Mouse (Mus musculus): ENCODE results near the gene Gm11127. TPM values are rescaled to one million over a fixed set of nuclear protein-coding genes. Genes with fewer than 3 reads are reported as not detected.
A peak's percentile ranks its signal among the peaks of the same experiment; 100 is the strongest.

Gene Gm11127
- total and polyA plus RNA-seq, 3 experiments = 1.5 to 6.4 TPM; not detected in 1

DNA sequence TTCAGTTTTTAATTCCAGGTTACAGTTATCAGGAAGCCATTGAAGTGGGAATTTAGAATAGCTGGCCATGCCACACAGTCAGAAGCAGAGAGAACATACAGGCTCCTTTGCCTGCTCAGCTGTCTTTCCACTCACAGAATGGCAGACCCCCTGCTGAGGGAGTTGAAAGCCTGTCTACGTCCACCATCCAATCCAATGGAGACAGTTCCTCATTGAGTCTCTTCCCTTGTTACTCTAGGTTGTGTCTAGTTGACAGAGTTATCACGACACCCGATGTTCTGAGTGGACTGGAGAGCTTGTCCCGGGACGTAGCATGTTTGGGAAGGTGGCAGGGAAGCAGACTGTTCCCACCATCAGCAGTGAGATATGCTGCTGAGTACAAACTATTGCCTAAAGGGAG lies 33.0 kb downstream of the Gm11127 start:
- peaks cover 2 to 60% of the 10 kb centered on the region in 2 experiments; a peak in 3 of 4 replicates for H3K36me3 ChIP-seq (ENCODE audit: control insufficient read depth in 1 of 2, insufficient read depth in 2 of 2, low read length in 2 of 2)
- no peak overlapping the region for H3K4me3 ChIP-seq (ENCODE audit: control insufficient read depth in 1 of 2, insufficient read depth in 1 of 2, low read depth in 2 of 2, low read length in 2 of 2)
- H3K4me1 ChIP-seq (ENCODE audit: control insufficient read depth in 1 of 2, insufficient read depth in 2 of 2, low read length in 2 of 2) = peaks cover 42 to 55% of the 10 kb centered on the region in 2 experiments
- H3K9me3 ChIP-seq (replicated peaks; ENCODE audit: insufficient read depth, low read length) = no peaks in the 10 kb centered on the region
- H3K27ac ChIP-seq (ENCODE audit: control insufficient read depth, low read depth, low read length) = peak overlapping the region; percentile 97
- no peaks in the 10 kb centered on the region for H3K27me3 ChIP-seq (ENCODE audit: control insufficient read depth in 1 of 2, insufficient read depth in 2 of 2, low read length in 2 of 2)
- no peak for TF ChIP-seq UBTF (IDR thresholded peaks at IDR 0.05; ENCODE audit: borderline replicate concordance, insufficient read depth, low read depth, low read length)
- TF ChIP-seq SIN3A (IDR thresholded peaks at IDR 0.05; ENCODE audit: low read length) = 0 out of 2 replicates have a peak, but pooled peaks have one; percentile 8
- DNase-seq (ENCODE audit: low read depth, low spot score) = peak; percentile 42
- peaks cover 61% of the 10 kb centered on the region for H3K79me2 ChIP-seq (ENCODE audit: control insufficient read depth, insufficient read depth, low read length, poor library complexity)
- no peak overlapping the region for H3K9ac ChIP-seq (ENCODE audit: control insufficient read depth, low read depth, low read length, poor library complexity, severe bottlenecking)

DNA sequence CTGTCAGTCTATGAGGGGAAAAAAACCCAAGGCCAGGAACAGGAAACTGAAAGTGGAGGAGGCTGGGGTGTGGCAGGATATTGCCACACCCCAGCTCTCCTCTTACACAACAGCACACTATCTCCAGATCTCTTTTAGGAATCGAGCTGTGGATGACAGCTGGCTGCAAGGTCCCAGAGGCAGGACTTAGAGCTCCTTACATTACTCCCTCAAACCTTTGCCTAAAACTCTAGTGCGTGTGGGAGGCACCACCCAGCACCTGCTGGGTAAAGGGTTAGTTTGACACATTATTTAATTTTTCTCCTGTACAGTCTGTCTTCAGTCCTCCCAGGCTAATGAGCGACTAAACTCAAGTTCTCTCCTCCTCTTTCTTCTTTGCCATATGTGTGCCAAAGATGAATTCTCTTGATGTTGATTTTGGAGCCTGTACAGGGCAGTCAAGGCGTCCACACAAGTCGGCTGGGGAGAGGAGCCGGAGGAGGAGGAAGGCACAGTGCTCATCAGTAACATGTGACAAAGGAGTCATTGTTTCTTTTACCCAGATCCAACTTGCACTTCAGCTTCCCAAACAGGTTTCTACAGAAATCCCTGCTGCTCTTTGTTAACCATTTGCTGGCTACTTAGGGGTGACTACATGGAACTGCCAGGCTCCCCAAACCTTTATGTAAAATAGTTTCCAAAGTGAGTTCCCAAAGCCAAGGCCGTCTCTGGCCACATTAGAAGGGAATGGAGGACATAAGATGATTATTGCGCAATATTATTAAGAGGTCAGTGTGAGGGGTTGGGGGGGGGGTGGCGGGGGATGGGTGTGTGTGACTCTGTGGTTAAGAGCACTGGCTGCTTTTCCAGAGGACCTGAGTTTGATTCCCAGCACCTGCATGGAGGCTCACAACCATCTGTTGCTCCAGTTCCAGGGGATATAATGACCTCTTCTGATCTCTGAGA lies 34.2 kb downstream of the Gm11127 start:
- Histone ChIP-seq H3K4me3 (ENCODE audit: control insufficient read depth in 1 of 2, insufficient read depth in 1 of 2, low read depth in 2 of 2, low read length in 2 of 2) (peak overlapping the region; percentile 19 to 33), H3K4me1 (ENCODE audit: control insufficient read depth in 1 of 2, insufficient read depth in 2 of 2, low read length in 2 of 2) (peaks cover 38 to 52% of the 10 kb centered on the region in 2 experiments), H3K36me3 (ENCODE audit: control insufficient read depth in 1 of 2, insufficient read depth in 2 of 2, low read length in 2 of 2) (peaks cover 2 to 57% of the 10 kb centered on the region in 2 experiments; a peak in 3 of 4 replicates), H3K9ac (ENCODE audit: control insufficient read depth, low read depth, low read length, poor library complexity, severe bottlenecking) (peak overlapping the region; percentile 39), H3K9me3 (replicated peaks; ENCODE audit: insufficient read depth, low read length) (no peaks in the 10 kb centered on the region), H3K27me3 (ENCODE audit: control insufficient read depth in 1 of 2, insufficient read depth in 2 of 2, low read length in 2 of 2) (no peaks in the 10 kb centered on the region), H3K27ac (ENCODE audit: control insufficient read depth, low read depth, low read length) (peak overlapping the region; percentile 97), H3K79me2 (ENCODE audit: control insufficient read depth, insufficient read depth, low read length, poor library complexity) (peaks cover 67% of the 10 kb centered on the region)
- peak; percentile 81 for DNase-seq (ENCODE audit: low read depth, low spot score)
- TF ChIP-seq GABPA (IDR thresholded peaks at IDR 0.05; ENCODE audit: low read depth, low read length) (no peak), CHD2 (IDR thresholded peaks at IDR 0.05; ENCODE audit: low read length) (no peak), MAFK (IDR thresholded peaks at IDR 0.05; ENCODE audit: borderline replicate concordance, low read depth, low read length) (no peak), USF2 (IDR thresholded peaks at IDR 0.05; ENCODE audit: borderline replicate concordance in 1 of 2, insufficient read depth in 1 of 2, low read depth in 1 of 2, low read length in 2 of 2) (no peak), CHD1 (IDR thresholded peaks at IDR 0.05; ENCODE audit: low read depth, low read length) (no peak), ZNF384 (IDR thresholded peaks at IDR 0.05; ENCODE audit: low read depth, low read length) (peak; percentile 78), ETS1 (IDR thresholded peaks at IDR 0.05; ENCODE audit: low read depth, low read length) (peak; percentile 97), MYC (IDR thresholded peaks at IDR 0.05; ENCODE audit: low read depth, low read length) (peak; percentile 76; the same call in 1 of the 2 replicates), TBP (IDR thresholded peaks at IDR 0.05; ENCODE audit: low read depth, low read length) (peak; percentile 73; the same call in 1 of the 2 replicates), CTCF (IDR thresholded peaks at IDR 0.05 in 2 of 3, conservative IDR thresholded peaks at IDR 0.05 in 1 of 3; ENCODE audit: control insufficient read depth in 1 of 3, insufficient read depth in 1 of 3, low read depth in 2 of 3, low read length in 3 of 3, poor library complexity in 1 of 3, severe bottlenecking in 1 of 3) (no peak), ZC3H11A (IDR thresholded peaks at IDR 0.05; ENCODE audit: low read depth, low read length) (no peak), EP300 (IDR thresholded peaks at IDR 0.05; ENCODE audit: low read depth in 1 of 2, low read length in 2 of 2) (peak; percentile 76 to 81), NELFE (IDR thresholded peaks at IDR 0.05; ENCODE audit: low read depth, low read length) (peak; percentile 33; the same call in 1 of the 2 replicates), TCF12 (IDR thresholded peaks at IDR 0.05; ENCODE audit: low read depth, low read length) (peak; percentile 54), ELF1 (IDR thresholded peaks at IDR 0.05; ENCODE audit: low read depth, low read length) (0 out of 2 replicates have a peak, but pooled peaks have one; percentile 39), NRF1 (IDR thresholded peaks at IDR 0.05; ENCODE audit: insufficient read depth, low read depth, low read length, poor library complexity, severe bottlenecking) (no peak), MEF2A (IDR thresholded peaks at IDR 0.05; ENCODE audit: extremely low read depth, insufficient replicate concordance, low read depth, low read length, poor library complexity, severe bottlenecking) (no peak), POLR2AphosphoS2 (IDR thresholded peaks at IDR 0.05; ENCODE audit: low read length) (no peak), GATA1 (IDR thresholded peaks at IDR 0.05; ENCODE audit: low read depth, low read length) (peak; percentile 88), SMC3 (IDR thresholded peaks at IDR 0.05; ENCODE audit: low read depth, low read length) (no peak), MYB (IDR thresholded peaks at IDR 0.05; ENCODE audit: low read depth, low read length) (no peak), UBTF (IDR thresholded peaks at IDR 0.05; ENCODE audit: borderline replicate concordance, insufficient read depth, low read depth, low read length) (no peak), TAL1 (IDR thresholded peaks at IDR 0.05; ENCODE audit: low read length) (no peak), POLR2A (IDR thresholded peaks at IDR 0.05; ENCODE audit: control insufficient read depth in 1 of 2, insufficient read depth in 1 of 2, low read depth in 1 of 2, low read length in 2 of 2, poor library complexity in 1 of 2) (peak in 1 of 2 experiments; percentile 55; a peak in 2 of 4 replicates), ZMIZ1 (IDR thresholded peaks at IDR 0.05; ENCODE audit: low read depth, low read length) (no peak), RCOR1 (IDR thresholded peaks at IDR 0.05; ENCODE audit: low read depth, low read length) (peak; percentile 39; the same call in 1 of the 2 replicates), MXI1 (IDR thresholded peaks at IDR 0.05; ENCODE audit: low read depth, low read length) (peak; percentile 90)
